Mouse (Mus musculus) cerebellum, postnatal 36 days (tissue): ENCODE measurements around the gene Pld4.

Source experiments
- DNase-seq, 2 experiments: peaks; one replicate each; pipeline ENCODE4 v3.0.0; 2021 to 2022; ENCODE audit warnings: mixed read lengths in 2 of 2

Pld4 gene

GRCm38 (mm10) chr12:112738281-112739022 is 22.0 kb upstream of the Pld4 start:
- DNase-seq = peak in 1 of 2 experiments; percentile 47

- DNase-seq = peak; percentile 43 to 59
These were observed 21.4 kb upstream of the Pld4 start for GRCm38 (mm10) chr12:112739023-112739568.

- DNase-seq = no peak
These were observed 17.7 kb upstream of the Pld4 start for GRCm38 (mm10) chr12:112742768-112743167.

DNA sequence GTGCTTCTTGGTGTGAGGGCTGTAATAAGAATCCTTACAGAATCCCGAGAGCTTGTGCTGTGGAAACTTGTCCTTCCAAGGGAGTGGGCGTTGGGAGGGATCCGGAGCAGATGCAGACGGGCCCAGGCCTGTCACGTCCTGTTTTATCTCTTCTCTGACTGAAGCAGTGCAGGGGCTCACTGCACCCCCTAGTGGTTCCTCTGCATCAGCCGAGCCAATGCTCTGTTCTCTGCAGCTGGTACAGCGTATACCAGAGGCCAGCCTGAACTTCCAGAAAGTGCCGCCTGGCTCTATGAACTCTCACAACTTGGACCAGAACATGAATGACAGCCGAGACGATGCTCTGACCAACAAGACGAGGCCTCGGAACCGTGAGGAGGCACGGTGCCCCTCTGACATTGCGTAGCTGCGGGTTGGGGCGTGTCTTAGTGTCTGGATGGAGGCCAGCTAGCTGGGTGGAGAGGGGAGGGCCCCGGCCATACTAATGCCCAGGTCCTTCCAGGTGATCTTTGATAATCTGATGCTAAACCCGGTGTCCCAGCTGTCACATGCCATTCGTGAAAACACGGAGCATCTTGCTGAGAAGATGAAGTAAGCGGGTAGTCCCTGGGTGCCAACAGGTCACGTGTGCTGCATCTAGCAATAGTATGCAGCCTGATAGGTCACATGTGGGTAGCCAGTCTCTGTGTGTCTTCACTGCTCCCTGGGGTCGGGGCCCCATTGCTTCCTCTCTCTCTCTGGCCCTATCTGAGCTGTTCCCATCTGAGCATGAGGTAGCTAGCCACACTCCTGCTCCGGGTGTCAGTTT is 17.1 kb upstream of the Pld4 start:
- peak; percentile 74 to 77 for DNase-seq

DNA sequence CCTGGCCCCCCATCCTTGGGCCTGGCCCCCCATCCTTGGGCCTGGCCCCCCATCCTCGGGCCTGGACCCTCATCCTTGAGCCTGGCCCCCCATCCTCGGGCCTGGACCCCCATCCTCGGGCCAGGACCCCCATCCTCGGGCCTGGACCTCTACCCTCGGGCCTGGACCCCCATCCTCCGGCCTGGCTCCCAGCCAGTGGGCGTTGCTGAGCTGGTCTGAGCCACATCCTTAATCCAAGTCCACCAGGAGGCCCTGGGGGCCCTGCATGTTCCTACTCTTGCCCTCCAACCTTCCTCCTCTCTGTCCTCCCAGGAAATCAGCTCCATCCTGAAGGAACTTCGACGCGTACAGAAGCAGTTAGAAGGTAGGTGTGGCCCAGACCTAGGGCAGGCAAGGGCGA is 16.2 kb upstream of the Pld4 start:
- no peak for DNase-seq

GRCm38 (mm10) chr12:112744891-112745580 is 15.4 kb upstream of the Pld4 start:
- DNase-seq = no peak

GRCm38 (mm10) chr12:112745716-112746115 is 14.7 kb upstream of the Pld4 start:
- no peak for DNase-seq

DNA sequence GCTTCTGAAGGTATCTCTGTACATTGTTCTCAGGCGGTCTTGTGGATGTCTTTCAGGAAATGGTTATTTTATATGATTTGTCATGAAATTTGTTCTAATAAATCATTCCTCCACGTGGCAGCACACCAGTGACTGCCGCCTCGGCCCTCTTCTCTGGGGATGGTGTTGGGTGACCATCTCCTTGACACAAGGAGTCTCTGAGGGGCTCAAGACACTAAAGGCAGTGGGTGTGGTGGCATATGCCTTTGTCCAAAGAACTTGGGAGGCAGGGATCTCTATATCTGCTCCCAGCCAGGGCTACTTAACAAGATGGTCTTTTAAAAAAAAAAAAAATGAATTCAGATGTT is 14.0 kb upstream of the Pld4 start:
- no peak for DNase-seq

- DNase-seq = no peak
These were observed 13.4 kb upstream of the Pld4 start for GRCm38 (mm10) chr12:112746808-112747605.

DNA sequence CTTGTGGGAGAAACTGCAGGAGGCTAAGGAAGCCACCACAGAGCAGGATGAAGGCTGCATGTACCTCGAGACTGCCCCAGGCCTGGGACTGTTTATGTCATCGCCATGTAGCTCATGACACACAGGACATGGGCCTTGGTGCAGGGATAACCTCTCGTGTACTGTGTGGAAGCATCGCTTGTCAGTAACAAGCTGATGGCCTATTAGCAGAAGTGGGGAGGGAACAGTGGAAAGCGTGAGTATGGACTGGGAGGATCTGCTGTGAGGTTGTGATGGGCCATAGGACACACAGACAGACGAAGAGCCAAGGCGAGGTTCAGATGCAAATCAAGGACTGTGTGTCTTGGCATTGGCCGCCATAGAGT is 12.9 kb upstream of the Pld4 start:
- no peak for DNase-seq

GRCm38 (mm10) chr12:112750976-112751375 is 9.5 kb upstream of the Pld4 start:
- peak in 1 of 2 experiments; percentile 1 for DNase-seq

DNA sequence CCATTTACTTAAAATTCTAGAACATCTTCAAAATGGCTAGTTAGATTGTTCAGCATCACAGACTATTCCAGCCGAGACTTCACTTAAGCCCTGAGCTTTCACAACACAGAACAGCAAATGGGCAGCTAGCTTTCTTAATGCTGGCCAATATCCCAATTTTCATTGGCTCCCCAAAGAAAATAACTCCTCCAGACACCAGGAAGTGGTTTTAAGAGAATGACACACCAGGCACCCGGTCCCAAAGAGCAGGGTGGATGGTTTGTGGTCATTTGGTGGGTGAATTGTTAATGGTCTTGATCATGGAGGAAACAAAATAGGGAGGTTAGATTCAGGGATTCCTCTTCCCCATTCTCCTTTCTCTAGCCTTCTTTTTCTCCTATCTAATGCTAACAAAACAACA is 8.1 kb upstream of the Pld4 start:
- DNase-seq = no peak

DNA sequence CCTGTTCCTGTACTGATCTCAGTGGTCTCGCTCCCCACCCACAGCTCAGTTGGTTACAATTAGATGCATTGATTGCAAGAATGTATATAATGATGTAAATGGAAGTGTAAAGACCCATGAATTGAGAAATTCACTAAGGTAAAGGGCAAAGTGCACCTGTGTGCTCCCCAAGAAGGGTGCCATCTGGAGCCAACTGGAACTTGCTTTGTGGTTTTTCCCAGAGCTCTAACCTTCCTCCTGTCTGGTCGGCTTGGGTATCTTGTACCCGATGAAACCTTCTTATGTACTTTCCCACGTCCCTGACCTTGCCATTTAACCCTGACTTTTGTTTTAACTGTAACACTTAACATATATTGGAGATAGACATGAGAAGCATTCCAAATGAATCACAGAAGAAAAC is 4.6 kb upstream of the Pld4 start:
- no peak for DNase-seq

DNA sequence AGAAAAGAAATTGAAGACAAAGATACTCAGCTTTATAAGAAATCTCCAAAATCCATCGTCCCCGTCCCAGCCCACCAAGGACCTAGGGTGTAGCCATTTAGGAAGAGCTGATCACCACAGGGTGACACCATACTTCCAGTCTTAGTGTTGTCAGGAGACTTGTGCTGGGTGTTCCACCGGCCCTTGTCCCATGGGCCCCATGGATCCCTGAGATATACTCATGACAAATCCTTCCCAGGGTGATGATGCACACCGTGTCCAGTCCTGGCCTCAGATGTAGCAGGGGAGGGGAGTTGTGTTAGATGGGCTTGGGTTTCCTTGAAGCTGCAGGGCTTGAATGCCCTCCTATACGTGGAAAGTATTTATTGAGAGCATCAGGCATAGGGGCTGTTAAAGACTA is 2.6 kb upstream of the Pld4 start:
- DNase-seq = no peak

GRCm38 (mm10) chr12:112759471-112759870 is 984 bp upstream of the Pld4 start:
- no peak for DNase-seq

GRCm38 (mm10) chr12:112761411-112761810 is 956 bp downstream of the Pld4 start:
- DNase-seq = no peak

DNA sequence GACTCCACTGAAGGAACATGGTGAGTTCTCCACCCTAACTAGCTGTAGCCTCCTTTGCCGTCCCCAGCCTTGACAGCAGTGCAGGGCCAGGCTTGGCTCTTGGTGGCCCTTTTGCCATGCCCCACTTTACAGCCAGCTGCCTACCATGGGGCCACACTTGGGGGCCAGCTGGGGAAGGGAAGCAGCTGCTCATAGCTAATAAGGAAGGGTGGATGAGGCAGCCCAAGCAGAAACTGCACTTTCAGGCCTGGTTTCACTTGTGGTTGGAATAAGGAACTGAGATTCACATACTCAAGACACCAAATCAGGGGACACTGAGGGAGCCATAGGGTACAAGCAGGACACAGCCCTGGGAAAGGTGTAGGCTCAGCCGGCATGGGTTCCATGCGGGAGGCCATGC is 1.6 kb downstream of the Pld4 start:
- DNase-seq = no peak

GRCm38 (mm10) chr12:112763176-112763575 is 2.7 kb downstream of the Pld4 start:
- DNase-seq = no peak

DNA sequence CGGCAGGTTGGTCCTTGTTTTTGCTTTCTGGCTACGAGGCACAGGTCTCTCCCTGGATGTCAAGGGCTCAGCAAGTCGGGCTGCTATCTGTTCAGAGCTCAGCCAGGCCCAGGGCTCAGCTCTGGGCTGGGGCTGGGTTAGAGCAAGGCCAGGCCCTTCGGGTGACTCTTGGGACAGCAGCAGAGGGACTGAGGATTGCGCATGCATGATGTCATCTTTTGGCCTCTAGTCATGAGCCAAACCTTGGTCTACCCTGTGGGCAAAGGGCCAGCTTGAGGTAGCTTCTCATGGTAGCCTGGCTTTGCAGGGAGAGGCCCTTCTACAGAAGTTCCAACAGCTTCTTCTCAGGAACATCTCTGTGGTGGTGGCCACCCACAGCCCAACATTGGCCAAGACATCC is 3.7 kb downstream of the Pld4 start:
- DNase-seq = peak in 1 of 2 experiments; percentile 1

GRCm38 (mm10) chr12:112764991-112765390 is 4.5 kb downstream of the Pld4 start:
- peak in 1 of 2 experiments; percentile 0 for DNase-seq

GRCm38 (mm10) chr12:112766586-112766985 is 6.1 kb downstream of the Pld4 start:
- DNase-seq = no peak
